Mouse (Mus musculus): ENCODE results near the gene Slit3.

DNA sequence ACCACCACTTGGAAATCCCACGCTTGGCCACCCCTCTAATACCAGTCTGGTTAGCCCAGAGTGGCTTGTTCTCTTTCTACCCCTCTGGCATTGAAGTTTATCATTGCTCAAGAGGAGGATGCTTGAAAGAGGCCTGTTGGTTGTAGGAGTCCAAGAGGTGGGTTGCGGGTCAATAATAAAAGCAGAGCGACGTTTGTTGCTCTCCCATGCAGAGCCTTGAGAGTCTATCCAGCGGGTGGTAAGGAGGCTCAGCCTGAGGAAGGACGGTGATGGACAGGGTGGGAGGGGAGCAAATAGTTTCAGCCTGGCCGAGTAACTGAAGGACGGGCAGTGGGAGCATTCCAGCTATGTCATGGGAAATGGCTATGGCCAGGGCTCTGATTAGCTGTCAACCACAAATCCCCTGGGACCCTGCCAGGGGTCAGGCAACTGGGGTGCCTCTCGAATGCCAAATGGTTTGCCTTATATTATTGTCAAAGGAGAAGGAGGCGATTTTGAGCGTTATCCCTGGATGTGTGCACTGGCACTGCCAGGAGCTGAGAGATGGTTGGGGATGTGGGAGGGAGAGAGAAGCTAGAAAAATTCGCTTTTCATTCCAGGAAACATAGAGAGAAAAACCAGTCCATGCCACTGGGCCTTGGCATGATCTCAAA lies 141.4 kb downstream of the Slit3 start:
- TF ChIP-seq GATA1 (IDR thresholded peaks at IDR 0.05; ENCODE audit: borderline replicate concordance, low read length) (no peak), CTCF (IDR thresholded peaks at IDR 0.05; ENCODE audit: low read depth, low read length) (no peak)

All from G1E (cell line).